Mouse (Mus musculus) kidney, adult 11 months (tissue): ENCODE measurements at regions not wholly inside any gene's neighbourhood (a gene's known extent, or its start where the extent isn't known, plus 50 kb on each side); places are given as distances from the start of the nearest gene placed in this dataset.

Experiments used
- DNase-seq: peaks from one replicate; pipeline ENCODE4 v3.0.0; 2022

DNA sequence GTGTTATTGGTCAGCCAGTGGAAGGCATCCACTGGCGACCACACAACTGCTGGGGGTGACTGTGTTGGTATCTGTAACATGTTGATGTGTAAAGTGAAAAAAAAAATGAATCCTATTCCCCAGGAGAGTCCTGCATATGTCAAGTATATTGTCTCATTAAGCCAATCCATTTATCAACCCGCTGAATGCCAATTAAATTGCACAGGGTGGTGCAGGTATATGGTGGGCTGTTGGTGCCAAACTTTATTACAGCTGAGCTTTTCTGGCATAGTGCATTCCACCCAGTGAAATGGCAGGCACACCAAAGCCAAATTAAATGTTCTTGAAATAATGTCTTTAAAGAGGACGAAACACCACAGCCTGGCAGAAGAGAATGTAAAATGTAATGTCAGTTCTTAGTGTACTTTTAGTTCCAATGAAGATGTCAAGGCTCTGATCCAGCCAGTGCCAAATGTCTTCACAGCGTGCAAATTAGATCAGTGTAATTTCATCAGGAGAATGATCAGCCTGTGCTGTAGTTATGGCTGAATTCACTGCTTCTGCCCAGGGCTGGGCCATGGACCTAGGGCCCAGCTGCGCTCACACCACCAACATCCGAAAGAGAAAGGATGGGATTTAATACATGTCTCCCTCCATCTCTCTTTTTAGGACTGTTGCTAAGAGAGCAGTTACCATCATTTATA, 66.6 kb upstream of the Itga4 start:
- DNase-seq: no peak

DNA sequence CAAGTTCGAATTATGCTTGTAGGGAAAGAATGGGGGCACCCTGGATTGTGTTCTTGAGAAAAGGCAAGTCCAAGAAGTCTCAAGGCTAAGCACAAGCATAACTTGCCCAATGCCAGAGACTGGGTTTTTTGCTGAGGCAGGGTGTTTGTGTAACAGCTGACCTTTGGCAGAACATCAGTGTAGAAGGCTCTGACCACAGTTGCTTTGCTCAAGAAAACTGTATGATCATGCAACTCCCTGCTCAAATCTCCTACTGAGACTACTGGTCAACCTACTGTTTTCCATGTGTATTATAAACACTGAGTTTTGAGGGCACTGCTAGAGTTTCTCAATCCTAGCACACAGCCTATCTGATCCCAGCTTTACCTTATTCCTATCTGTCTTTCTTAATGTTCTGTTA, 61.4 kb upstream of the Itga4 start:
- DNase-seq: no peak

GRCm38 (mm10) chr2:79201677-79202076, 53.5 kb upstream of the Itga4 start:
- DNase-seq: no peak
